Mouse (Mus musculus) spleen, adult 2 months (tissue): ENCODE results near the gene 2410004P03Rik.

Source experiments
- CTCF ChIP-seq: fragments of 200-500 bp; IDR thresholded peaks from 2 replicates; pipeline ENCODE4 v1.5.1; 2011; ENCODE audit warnings: mild to moderate bottlenecking, inconsistent platforms; ENCODE audit not compliant: insufficient read depth, insufficient read length, insufficient replicate concordance; ENCODE audit errors: extremely low read depth
- POLR2A ChIP-seq: fragments of 200-500 bp; IDR thresholded peaks from 2 replicates; pipeline ENCODE4 v1.6.1; 2011; ENCODE audit warnings: low read depth, low read length, inconsistent platforms

DNA sequence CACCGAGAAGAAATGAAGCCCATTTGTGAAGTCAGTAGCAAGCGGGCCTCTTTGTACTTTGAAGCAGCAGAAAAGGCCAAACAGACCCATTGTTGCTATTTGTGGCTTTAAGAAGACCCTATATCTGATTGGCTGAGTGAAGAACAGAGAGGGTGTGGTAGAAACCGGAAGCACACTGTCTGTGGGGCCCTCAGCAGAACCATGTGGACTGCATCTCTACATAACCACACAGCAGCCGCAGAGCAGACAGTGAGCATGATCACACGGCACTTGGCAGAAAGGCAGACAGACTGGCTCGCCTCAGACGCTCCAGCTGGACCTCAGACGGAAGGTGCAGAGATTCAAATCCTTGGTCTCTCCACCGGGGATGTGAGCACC is 21.9 kb upstream of the 2410004P03Rik start:
- TF ChIP-seq POLR2A (no peak), CTCF (no peak)
